Mouse (Mus musculus): Measurements from ENCODE around the gene Gpr158. TPM values are rescaled to one million over a fixed set of nuclear protein-coding genes. Genes with fewer than 3 reads are reported as not detected.

Gene Gpr158
- not detected in 2 replicates for polyA plus RNA-seq (2012; rRNA removed)

DNA sequence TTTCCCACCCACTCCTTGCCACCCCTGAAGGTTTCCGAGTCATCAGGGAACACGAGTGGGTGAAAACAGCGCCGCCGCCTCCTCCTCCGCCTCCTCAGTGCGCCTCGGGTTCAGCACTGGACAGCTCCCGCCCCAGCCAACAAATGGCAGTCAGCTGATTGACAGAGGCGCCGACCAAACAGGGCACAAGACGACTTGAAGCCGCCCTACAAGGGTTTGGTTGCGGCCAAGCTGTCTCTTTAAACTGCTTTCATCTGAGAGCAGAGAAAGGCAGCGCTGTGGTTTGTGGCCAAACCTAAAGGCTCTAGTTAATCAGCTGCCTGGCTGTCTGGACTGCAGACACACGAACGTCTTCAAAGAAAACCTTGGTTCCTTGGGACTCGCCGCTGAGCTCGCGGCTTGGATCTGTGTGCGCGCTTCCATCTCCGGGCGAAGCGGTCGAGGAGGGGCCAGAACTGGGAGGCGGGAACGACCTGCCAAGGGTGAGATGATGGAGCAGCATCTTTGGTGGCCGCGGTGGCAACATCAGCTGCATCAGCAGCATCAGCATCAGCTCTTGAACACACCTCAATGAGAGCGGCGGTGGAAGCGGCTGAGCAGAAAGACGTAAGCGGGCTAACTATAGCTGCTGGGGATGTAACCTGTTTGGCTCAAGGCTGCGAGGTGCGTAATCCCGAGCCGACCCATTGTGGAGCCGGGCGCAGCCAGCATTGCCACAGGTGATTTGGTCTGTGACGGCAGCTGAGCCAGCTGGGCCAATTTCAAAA lies at the start of gene Gpr158:
TSS of gene Gpr158 (plus strand) at position 198 of the 767 bp plus-strand sequence.

Other genes starting within 250 kb of the Gpr158 start
- gene Enkur, start 162.2 kb upstream of the Gpr158 start, polyA plus RNA-seq (2012; rRNA removed): 0.03 and 0.08 TPM in 2 replicates
- 1.4 and 1.9 TPM in 2 replicates for gene Thnsl1, start 161.8 kb upstream of the Gpr158 start, polyA plus RNA-seq (2012; rRNA removed)